ENCODE assay signal across 23 mouse cellular contexts in genomic region chr2:58158539-58158938, GRCm38 (mm10). TPM values are rescaled to one million over a fixed set of nuclear protein-coding genes. Genes with fewer than 3 reads are reported as not detected.
DNase-seq lines count a peak whose midpoint lies in the region; TF ChIP-seq lines count a peak whose summit lies in the region.
"Had no signal": no experiment of that assay in that cellular context is flagged by ENCODE, and none has a peak within 500 bp of the region (broad histone marks: within the 10 kb centered on the region; RNA-seq: fewer than 3 reads in every experiment).

No protein-coding gene starts in this region.

- no peak for DNase-seq in lung, adult 2 months
- DNase-seq in lung, postnatal 25 days (ENCODE audit: low spot score): no peak
- DNase-seq in 416B (ENCODE audit: low read depth) (peak; percentile 21), A20 (ENCODE audit: low read depth, low spot score) (peak; percentile 36)
- peak; percentile 81 for DNase-seq in induced T-regulatory cell, adult 2 months (ENCODE audit: low read depth)
- no peak for DNase-seq in left cerebral cortex, adult 11 months (ENCODE audit: low spot score)
- DNase-seq in gastrocnemius, postnatal 10 days: no peak
- DNase-seq: adrenal gland, postnatal 10 days; cerebellum, adult 2 months; cerebellum, postnatal 25 days; forebrain, postnatal 0 days; gastrocnemius, postnatal 25 days; heart, adult 2 months; heart, postnatal 36 days; kidney, adult 18-20 months; kidney, postnatal 10 days; lung, postnatal 36 days; right cerebral cortex, postnatal 14 days had no signal

- peak overlapping the region; percentile 39 for H3K4me3 ChIP-seq in lung, adult 2 months (replicated peaks; ENCODE audit: extremely low read depth, low read depth, low read length)
- H3K4me3 ChIP-seq: embryonic facial prominence, embryonic 12.5 days; heart, adult 2 months; hindbrain, embryonic 13.5 days; limb, embryonic 12.5 days had no signal

- no peak for TF ChIP-seq POLR2A in lung, adult 2 months (IDR thresholded peaks at IDR 0.05; ENCODE audit: borderline replicate concordance, extremely low read depth, low read depth, low read length)

- no peak for TF ChIP-seq CTCF in lung, adult 2 months (IDR thresholded peaks at IDR 0.05; ENCODE audit: insufficient read depth, low read length)

- WGBS in lung, adult 2 months: 66% methylated on average over 5 of the region's 5 CpGs

- H3K4me1 ChIP-seq in lung, adult 2 months (ENCODE audit: control insufficient read depth, insufficient read depth, low read length): peaks cover 3% of the 10 kb centered on the region; the same call in 1 of the 2 replicates
- H3K4me1 ChIP-seq: embryonic facial prominence, embryonic 12.5 days; stomach, embryonic 15.5 days had no signal

RNA-seq across cellular contexts. Expression of gene Cytip, which starts 36.8 kb away (rescaled TPM):
- 65.8 and 71.2 TPM in 2 replicates for polyA plus RNA-seq in lung, adult 2 months (2012; rRNA removed)
- under 1 TPM; 0.19 to 0.43 TPM for total RNA-seq in gastrocnemius, postnatal 10 days (2021)
- total RNA-seq: MEL had no signal

Comparison
In these comparisons a context has a peak if more than half of its experiments do, and no peak if none do; other contexts are left out.
1. DNase-seq: peak in 416B (single experiment), A20 (single experiment) and induced T-regulatory cell, adult 2 months (single experiment); none in lung, adult 2 months (single experiment), lung, postnatal 25 days (single experiment), left cerebral cortex, adult 11 months (single experiment) and gastrocnemius, postnatal 10 days (single experiment).